Mouse (Mus musculus) adrenal gland, postnatal 25 days (tissue): ENCODE measurements around the gene E2f1. TPM values are rescaled to one million over a fixed set of nuclear protein-coding genes. Genes with fewer than 3 reads are reported as not detected.
A peak's percentile ranks its signal among the peaks of the same experiment; 100 is the strongest.

Source experiments
- DNase-seq: peaks from one replicate; pipeline ENCODE4 v3.0.0; 2021; ENCODE audit warnings: mixed read lengths
- total RNA-seq: library from RNA; stranded (reverse); gene quantifications from 2 replicates; pipeline ENCODE4 v1.2.3, GENCODE M21; 2021

E2f1 gene
- total RNA-seq, 1 experiment from 2014 or later, result 13.2 TPM

DNA sequence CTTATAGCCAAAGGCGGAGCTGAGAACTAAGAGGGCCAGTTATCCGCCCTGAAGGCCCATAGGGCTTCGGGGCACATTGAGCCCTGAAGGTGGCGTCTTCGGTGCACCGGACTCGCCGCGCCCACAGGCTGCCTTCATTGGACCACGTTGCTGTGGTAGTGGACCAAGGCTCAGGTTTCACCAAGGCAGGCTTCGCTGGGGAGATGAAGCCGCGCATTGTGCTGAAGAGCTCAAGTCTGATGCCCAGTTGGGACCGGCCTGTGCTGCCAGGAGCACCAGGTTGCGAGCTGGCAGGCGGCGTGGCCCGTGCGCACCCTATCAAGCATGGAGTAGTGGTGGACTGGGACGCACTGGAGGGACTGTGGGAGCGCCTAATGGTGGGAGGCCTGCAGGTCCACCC is 17.8 kb downstream of the E2f1 start:
- DNase-seq, result no peak

DNA sequence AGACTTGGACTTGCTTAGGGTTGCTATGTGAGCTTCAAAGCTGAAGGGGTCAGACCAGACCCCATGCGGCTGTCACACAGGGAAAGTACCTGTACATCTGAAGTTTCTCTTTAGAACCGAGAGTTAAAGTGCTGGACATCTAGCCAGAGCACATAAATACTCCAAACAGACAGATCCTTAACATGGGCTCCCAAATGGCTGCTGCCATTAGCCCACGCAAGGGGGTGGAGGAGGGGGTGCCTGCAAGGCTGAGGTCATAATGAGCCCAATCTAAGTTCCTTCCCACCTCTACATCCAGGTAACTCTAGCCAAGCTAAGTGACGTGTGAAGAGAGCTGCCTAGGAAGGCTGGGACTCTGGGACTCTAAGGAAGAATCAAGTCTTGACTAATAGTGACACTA is 18.2 kb downstream of the E2f1 start, which contains the start of gene Actl10:
Gene Actl10, plus strand, starts transcription at position 301 of the 400 bp plus-strand sequence.
- no peak for DNase-seq

DNA sequence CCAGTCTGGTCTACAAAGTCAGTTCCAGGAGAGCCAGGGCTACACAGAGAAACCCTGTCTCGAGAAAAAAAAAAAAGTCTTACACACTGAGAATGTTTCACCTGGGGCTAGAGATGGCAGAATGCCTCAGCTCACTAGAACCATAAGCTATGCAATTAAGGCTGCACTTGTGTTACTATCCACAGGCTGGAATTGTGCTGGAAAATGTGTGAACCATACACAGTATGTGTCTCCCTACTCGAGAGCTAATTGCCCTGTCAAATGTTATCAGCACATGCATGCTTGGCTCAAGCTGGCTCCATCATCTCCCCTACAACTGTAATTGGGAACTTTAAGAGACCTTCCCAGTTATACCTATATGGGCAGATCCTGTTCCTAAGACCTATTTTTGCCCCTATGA is 18.8 kb downstream of the E2f1 start:
- DNase-seq, result no peak

DNA sequence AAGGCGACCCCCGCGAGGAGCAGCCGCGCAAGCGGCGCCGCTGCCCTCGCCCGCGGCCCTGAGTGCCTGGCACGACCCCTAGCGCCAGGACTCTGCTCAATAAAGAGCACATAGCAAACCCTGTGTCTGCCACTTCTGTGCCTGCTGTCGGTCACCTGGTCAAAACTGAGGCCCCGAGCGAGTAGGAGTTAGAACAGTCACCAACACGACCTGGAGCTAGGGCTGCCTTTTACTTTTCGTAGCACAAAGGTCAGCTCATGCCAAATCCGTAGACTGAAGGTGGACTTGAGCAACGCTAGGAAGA is 19.9 kb downstream of the E2f1 start:
- no peak for DNase-seq

DNA sequence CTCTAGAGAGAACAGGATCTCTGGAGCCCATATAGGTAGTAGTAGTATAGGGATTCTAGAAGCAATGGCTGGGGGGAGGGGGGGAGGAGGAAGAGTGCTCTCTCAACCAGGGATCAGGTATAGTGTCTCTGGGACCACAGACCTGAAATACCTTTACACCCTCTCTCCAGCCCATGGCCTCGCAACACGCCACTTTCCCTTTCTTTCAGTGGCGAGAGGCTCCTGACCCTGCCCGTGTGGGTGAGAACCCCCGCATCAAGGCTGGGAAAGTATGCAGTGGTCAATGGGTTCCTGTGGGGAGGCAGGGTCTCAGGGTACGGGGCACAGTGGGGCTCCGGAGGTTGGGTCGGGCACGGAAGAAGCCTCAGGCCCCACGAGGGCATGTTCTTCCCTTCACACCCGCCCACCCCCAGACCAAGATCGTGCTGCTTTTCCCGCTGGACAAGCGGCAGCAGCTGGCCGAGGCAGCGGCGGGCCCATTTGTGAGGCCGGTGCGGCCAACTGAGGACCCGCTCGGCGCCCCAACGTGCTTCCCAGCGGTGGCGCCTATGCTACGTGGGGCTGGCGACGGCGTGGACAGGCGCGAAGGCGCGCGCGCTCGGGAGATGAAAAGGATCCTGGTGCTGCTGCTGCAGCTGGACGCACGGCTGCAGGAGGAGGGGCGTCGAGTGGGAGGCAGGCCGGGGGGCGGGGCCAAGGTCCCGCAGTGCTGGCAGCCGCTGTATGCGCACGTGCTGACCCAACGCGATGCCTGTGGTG is 20.4 kb downstream of the E2f1 start:
- DNase-seq, result peak; percentile 76

DNA sequence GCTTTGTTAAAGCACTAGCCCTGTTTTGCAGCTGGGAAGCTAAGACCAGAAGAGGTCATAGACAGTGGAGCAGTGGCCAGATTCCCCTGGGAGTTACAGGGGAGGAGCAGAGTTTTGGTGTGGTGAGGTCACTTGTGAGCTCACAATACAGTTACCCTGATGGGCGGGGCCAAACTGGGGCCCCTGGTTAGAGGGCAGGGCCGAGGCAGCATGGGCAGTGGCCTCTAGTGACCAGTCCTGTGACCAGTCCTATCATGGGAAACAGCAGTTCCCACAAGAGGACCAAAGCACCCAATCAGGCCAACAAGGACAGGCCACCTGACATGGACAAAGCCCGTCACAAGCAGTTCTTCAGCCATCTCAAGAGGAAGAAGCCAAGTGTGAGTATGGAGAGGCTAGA is 21.0 kb downstream of the E2f1 start:
- DNase-seq, result no peak

DNA sequence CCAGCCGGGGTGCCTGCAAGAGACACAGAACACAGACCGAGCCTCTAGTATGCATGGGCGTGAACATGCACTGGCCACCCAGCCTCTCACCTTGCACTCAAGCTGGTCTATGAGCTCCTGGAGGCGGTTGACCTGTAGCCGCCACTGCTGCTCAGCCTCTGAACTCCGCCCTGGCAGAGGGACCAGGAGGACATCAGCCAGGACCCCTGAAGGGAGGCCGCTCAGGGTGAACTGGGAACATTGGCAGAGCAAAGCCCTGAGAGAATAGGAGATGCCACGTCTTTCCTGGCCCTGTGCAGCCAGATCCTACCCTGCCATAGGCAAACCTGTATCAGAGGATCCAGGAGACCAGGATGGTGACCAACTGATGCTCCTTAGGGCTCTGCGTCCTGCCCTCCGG is 23.0 kb downstream of the E2f1 start, which contains the start of gene 1700003F12Rik:
Gene 1700003F12Rik, plus strand, starts transcription at position 375 of the 400 bp plus-strand sequence.
- DNase-seq, result no peak

DNA sequence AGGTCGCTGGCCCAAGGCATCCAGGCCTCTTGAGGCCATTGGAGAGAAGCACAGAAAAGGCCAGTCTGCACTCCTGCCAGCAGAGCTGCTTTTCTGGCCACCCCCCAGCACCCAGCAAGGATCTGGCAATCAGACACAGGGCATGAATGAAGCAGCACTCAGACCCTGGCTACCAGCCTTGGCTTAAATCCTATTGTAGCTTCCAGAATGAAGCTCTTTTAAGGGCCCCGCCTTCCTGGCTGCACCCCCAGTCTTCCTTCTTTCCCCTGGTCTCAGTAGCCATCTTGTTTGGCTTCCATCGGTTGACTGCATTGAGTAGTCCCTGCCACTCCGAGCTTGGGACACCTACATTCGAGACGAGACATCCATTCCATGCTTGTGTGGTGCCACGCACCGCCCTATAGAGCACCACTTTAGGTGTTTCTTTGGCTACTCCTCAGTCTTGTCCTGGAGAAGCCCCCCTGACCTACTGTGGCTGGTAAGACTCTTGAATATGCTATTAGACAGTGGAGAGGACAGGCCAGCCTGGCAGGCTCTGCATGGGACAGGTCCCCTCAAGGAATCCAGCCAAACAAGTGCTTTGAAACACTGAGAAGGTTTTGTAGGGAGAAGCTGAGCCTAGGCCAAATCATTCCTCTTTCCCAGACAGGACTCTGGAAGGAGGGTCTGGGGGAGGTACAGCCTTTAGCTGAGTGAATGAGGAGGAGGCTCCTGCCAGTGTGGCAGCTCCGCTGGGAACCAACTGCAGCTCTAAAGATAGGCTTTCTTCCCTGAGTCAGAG is 25.9 kb downstream of the E2f1 start:
- DNase-seq, result peak; percentile 56

DNA sequence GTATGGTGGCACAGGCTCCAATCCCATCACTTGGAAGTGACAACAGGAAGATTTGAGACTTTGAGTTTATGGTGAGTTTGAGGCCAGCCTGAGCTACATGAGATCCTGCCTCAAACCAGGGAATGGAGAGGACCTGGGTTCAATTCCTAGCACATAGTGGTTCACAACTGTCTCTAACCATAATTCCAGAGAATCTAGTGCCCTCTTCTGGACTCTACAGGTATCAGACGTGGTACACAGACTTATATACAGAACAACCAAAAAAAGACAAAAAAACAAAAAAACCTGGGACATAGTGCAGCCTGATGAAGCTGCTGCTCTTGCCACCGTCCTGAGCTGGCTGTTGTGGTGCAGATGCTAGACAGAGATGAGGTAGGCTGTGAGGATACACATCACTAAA is 28.1 kb downstream of the E2f1 start:
- no peak for DNase-seq

DNA sequence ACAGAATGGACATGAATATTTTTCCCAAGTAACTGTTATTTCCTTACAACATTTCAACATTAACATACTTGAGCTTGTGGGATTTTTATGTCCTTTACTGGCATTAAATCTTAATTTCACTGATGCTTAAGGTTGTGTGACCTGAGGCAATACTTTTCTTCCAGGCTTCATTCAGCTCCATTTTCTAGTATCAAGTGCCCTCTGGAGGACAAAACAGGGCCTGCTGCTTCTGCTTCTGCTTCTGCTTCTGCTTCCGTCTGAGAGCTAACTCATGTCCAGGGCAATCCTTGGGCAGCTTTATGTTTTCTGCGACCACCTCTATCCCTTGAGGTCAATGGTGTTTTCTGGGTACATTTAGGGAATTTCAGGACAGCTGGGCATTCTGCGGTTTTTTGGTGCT is 30.0 kb downstream of the E2f1 start:
- no peak for DNase-seq

DNA sequence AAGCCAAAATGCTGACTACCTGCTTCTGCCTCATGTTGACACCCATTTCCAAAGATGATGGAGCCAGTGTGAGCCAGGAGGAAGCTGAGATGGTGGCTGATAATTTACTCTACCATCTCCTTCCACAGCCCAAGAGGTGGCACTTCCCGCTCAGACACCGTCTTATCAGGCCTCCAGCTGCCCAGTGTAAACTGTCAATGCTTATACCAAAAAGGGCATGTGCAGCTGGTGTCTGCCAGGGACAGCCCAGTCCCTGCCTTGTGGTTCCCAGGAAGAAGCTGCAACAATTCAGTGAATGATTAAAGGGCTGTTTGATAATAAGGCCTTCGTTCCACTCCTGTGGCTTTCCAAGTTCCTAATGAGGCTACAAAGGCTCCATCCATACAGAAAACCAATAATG is 31.0 kb downstream of the E2f1 start:
- DNase-seq, result no peak

DNA sequence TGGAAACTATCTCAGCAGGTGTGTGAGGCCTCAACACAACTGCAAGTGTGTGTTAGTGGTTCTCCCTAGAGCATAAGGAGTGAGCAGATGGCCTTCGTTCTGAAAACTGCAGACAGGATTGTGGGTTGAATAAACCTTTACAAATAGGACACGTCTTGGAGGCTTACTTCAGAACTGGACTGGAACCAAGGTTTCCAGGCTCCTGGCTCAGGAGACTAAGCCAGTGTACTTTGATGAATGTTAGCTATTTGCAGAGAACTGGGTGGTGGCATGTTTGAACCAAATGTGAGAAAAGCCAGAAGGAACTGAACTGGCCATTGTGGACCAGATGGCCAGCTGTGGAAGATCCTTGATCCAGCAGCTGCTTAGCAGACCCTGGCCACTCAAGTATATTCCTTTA is 31.4 kb downstream of the E2f1 start:
- no peak for DNase-seq

DNA sequence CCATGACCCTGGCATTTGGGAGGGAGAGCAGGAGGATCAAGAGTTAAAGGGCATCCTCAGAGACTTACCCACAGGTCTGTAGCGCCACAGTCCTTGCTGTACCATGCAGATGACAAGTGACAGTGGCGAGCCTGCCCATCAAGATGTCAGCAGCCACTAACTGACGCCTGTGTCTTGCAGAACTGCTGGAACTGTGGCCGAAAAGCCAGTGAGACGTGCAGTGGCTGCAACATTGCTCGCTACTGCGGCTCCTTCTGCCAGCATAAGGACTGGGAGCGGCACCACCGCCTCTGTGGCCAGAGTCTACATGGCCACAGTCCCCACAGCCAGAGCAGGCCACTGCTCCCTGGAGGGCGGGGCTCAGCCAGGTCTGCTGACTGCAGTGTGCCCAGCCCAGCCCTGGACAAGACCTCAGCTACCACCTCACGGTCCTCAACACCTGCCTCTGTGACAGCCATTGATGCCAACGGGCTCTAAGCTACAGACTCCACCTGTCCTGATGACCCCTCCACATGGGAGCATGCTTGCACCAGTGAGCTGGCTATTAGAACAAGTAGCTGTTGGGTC is 34.9 kb downstream of the E2f1 start:
- DNase-seq, result no peak

DNA sequence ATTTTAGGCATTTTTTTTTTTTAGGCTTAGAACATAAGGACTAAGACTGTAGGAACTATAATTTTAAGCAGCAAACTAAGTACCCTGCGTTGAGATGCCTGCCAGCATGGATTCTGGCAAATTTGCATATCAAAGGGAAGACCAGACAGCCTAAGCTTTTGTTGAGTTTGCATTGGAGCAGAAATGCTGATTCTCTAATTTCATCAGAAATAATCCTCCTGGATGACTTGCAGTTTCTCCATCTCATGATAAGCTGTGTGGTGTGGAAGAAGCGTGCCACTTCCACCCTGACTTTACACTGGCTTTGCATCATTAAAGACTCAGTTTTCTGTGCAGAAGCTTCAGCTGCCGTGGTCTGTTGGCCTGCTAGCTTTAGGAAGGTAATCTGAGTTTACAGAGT is 36.8 kb downstream of the E2f1 start:
- no peak for DNase-seq

DNA sequence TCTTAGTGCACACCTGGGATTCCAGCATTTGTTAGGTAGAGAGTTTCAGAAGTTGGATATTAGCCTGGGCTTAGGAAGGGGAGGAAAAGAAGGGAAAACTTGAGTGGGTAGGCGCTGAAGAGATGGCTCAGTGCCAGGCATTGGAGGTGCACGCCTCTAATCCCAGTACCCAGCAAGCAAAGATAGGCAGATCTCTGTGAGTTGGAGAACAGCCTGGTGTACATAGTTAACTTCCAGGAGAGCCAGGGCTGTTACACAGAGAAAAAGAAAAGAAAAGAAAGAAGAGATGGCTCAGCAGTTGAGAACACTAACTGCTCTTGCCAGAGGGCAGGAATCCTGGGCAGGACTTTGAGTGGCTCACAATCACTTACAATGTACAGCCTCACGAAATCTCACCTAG is 43.2 kb downstream of the E2f1 start:
- DNase-seq, result no peak

DNA sequence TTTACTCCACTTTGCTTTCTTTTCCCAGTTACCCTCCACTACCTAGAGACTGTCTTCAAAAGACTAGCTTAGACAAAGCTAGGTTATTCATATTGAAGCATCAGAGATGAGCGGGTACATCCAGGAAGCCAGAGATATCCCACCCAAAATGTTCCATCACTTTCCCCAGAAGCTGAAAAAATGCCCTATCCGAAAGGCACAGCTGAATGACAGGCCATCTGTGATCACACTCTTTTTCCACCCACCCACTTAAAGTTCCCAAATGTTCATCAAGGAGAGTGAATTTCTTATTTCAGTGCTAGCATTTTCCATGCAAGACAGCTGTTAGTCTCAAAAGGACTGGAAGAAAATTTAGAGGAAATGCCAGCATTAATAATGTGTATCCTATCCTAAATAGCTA is 44.4 kb downstream of the E2f1 start:
- DNase-seq, result no peak

DNA sequence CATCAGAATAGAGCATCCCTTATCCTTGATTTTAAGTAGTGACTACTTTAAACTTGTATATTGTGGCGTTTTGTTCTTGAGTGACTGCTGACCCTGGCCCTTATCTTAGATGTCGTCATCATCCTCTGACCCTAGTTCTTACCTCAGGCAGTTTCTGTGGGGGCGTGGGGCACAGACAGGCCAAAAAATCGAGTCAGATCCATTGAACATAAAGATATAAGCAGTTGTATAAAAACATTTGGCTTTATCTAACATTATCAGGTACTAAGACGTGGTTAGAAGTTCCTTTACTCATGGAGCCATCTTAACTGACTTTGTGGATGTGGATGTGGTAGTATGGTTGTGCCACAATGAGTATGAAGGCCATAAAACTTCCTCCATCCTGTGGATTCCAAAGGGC is 47.4 kb downstream of the E2f1 start:
- no peak for DNase-seq

DNA sequence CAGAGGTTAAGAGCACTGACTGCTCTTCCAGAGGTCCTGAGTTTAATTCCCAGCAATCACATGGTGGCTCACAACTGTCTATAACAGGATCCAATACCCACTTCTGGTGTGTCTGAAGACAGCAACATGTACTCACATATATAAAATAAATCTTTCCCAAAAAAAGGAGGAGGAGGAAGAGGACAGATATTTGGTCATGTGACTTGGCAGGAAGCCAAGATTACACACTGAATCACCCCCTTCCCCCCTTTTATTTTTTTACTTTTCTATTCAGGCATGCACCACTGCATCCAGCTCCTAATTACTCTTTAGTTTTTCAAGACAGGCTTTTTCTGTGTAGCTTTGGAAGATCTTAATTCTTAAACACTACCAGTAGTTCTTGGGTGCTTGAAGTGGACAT is 48.2 kb downstream of the E2f1 start:
- no peak for DNase-seq

DNA sequence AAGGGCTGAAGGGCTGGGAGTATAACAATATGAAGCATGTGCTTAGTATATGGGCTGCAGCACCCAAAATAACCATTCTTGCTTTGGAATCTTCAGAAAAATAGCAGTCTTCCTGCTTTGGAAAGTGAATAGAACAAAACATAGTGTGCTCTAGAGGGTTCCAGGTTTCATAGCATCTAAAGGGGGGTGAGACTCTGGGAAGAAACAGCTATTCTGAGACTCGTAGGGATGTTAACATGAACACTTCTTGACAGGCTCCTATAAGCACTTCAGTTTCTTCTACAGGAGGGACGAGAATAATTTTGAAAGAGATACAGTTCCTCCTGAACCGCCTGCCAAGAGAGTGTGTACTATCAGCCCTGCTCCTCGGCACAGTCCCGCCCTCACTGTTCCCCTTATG is 52.3 kb downstream of the E2f1 start:
- no peak for DNase-seq

DNA sequence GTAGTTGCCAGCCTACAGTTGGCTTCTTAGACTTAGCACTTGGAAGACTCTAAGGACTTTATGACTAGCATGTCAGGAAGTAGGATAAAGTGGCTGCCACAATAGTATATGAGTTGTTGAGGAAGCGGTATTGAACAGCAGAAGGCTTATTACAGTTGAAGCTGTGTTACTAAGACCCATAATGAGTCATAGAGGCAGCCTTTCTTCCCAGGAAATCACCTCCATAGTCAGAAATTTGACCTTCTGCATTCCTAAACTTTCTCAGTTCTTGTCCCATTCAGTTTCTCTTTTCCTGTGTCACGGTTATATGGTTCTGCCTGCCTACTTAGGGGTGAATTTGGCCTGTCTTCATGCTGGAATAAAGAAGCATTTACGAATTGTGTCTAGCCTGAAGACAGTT is 52.7 kb downstream of the E2f1 start:
- no peak for DNase-seq

DNA sequence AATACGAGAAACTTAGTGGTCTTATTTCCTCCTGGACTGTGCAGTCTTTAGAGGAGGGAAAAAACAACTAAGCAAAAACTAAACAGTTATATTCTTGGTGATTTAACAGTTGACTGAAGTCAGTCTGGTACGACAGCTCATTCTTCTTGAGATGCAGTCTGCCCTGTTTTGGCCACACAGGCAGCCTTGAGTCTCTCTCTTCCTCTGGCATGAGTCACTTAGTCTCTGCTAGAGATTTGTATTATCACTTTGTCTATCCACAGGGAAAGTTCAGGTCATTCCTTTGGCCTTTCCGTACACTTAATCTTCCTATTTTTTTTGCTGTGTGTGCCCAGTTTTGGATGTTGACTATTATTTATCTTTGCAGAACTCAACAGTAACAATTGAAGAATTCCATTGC is 59.6 kb downstream of the E2f1 start:
- DNase-seq, result no peak
